Mouse (Mus musculus) Patski (cell line): ENCODE measurements around the gene Fcgr4. TPM values are rescaled to one million over a fixed set of nuclear protein-coding genes. Genes with fewer than 3 reads are reported as not detected.
"Not testable (repeated sequence)": the region's sequence is repeated elsewhere in the genome, so short reads cannot be mapped to it uniquely, and the experiment has no call there.

Experiments used
- ATAC-seq: fragments of 100-300 bp; one replicate; pipeline ENCODE4 v1.8.0; 2021
- CTCF ChIA-PET: fragments of 350-600 bp; sonication (Branson Sonifier 250); formaldehyde crosslinking; loops from one replicate; lab custom pipeline; 2022; ENCODE audit warnings: inconsistent platforms; lab: Charles Lee
- POLR2A ChIA-PET: fragments of 350-600 bp; sonication (Branson Sonifier 250); formaldehyde crosslinking; loops from one replicate; lab custom pipeline; 2022; ENCODE audit warnings: antibody characterized with exemption, inconsistent platforms; lab: Charles Lee
- DNase-seq: peaks from one replicate; pipeline ENCODE4 v3.0.0-alpha.2; 2011; ENCODE audit warnings: low read depth, low spot score
- H3K27me3 ChIP-seq: fragments of 371-371 bp; one replicate; pipeline ENCODE4 v1.5.1; 2021
- CTCF ChIP-seq: fragments of 100-300 bp; IDR thresholded peaks from one replicate; pipeline ENCODE4 v1.5.1; 2021
- in situ Hi-C: fragments of 300-500 bp; cut with MboI; formaldehyde crosslinking; loops from 3 replicates; pipeline ENCODE4 v1.11.1; 2018; ENCODE audit warnings: low pct_unique_long_range_greater_than_20kb, mixed read lengths
- polyA plus RNA-seq: library from polyadenylated mRNA; unstranded; gene quantifications from one replicate; pipeline ENCODE4 v1.2.3, GENCODE M21; 2021

Gene Fcgr4
- polyA plus RNA-seq, 1 experiment from 2014 or later: 0.08 TPM

- no peak for TF ChIP-seq CTCF
- CTCF ChIA-PET: no interaction called here
- ATAC-seq (no peak), DNase-seq (no peak)
- POLR2A ChIA-PET: no interaction called here
- H3K27me3 ChIP-seq: no peaks in the 10 kb centered on the region
- in situ Hi-C loops: no loop called here
Observed at GRCm38 (mm10) chr1:171045079-171045465, 26.4 kb downstream of the Fcgr4 start.

- TF ChIP-seq CTCF: no peak
- POLR2A ChIA-PET: no interaction called here
- ATAC-seq (no peak), DNase-seq (no peak)
- in situ Hi-C loops: no loop called here
- CTCF ChIA-PET: no interaction called here
- no peaks in the 10 kb centered on the region for H3K27me3 ChIP-seq
Observed at GRCm38 (mm10) chr1:171046501-171046900, 27.8 kb downstream of the Fcgr4 start.

DNA sequence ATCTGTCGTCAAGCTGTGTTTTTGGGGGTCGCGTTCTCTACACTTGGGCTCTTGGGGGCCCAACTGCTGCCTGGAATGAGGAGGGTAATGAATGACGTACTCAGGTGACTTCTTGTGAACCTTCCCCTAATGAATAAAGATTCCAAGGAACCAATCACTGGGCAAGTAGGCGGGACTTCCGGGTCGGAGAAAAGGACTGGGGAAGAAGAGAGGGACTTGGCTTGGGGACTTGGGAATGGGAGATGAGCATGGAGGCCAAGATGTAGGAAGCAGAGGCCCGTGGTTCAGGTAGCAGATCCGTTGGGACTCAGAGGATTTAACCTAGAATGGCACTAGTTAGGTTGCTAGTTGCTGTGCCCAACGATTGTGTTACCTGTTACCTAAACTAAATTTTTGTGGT, 30.5 kb downstream of the Fcgr4 start:
- H3K27me3 ChIP-seq: no peaks in the 10 kb centered on the region
- POLR2A ChIA-PET: no interaction called here
- ATAC-seq: no peak
- in situ Hi-C loops: no loop called here
- CTCF ChIA-PET: no interaction called here
- DNase-seq: no peak
- TF ChIP-seq CTCF: no peak

- H3K27me3 ChIP-seq: no peaks in the 10 kb centered on the region
- TF ChIP-seq CTCF: no peak
- CTCF ChIA-PET: no interaction called here
- POLR2A ChIA-PET: no interaction called here
- ATAC-seq (no peak), DNase-seq (no peak)
- in situ Hi-C loops: no loop called here
Observed at GRCm38 (mm10) chr1:171050774-171051173, 32.1 kb downstream of the Fcgr4 start.

GRCm38 (mm10) chr1:171053305-171053704, 34.6 kb downstream of the Fcgr4 start:
- no peak for ATAC-seq
- no peaks in the 10 kb centered on the region for H3K27me3 ChIP-seq
- in situ Hi-C loops: no loop called here
- TF ChIP-seq CTCF: no peak
- ChIA-PET POLR2A (no interaction called here), CTCF (no interaction called here)
- no peak for DNase-seq

- no peaks in the 10 kb centered on the region for H3K27me3 ChIP-seq
- ChIA-PET CTCF (no interaction called here), POLR2A (no interaction called here)
- no peak for TF ChIP-seq CTCF
- no peak for DNase-seq
- ATAC-seq: no peak
- in situ Hi-C loops: no loop called here
Observed at GRCm38 (mm10) chr1:171057253-171057652, 38.5 kb downstream of the Fcgr4 start.

DNA sequence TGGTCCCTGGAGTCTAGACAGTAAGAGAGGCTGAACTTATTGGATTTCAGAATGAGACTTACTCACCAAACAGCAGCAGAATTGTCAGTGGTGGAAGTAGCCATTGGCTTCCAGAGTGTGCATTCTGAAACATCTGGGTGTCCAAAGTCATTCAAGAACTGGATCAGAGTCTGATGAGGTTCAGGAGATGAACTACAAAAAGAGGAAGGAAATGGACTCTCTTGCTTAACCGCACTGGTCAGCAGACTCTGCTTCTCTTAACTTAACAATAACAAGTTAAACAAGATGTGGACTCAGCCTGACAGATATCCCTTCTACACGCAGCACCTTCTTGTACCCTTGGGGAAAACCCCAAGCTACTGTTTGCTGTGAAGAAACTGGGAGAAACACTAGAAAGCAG, 40.5 kb downstream of the Fcgr4 start:
- in situ Hi-C loops: no loop called here
- H3K27me3 ChIP-seq: no peaks in the 10 kb centered on the region
- ChIA-PET POLR2A (no interaction called here), CTCF (no interaction called here)
- DNase-seq (no peak), ATAC-seq (no peak)
- TF ChIP-seq CTCF: no peak

DNA sequence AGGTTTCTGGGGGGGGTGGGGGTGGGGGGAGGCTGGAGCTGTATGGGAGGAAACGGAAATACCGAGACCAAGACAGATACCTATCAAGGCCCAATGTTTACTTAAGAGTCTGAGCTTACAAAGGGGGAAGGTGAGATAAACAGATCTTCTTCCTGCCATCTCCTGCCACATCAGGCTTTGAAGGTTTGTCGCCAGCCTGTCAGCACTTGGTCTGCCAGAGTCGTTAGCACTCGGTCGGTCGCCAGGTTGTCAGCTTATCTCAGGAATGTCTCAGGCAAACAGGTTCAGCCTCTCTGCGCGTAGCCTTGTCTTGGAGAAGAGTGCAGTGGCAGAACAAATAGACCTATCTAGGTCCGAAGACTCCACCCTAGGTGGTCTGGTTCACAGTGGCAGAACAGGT, 41.7 kb downstream of the Fcgr4 start:
- no peak for ATAC-seq
- no peak for DNase-seq
- H3K27me3 ChIP-seq: no peaks in the 10 kb centered on the region
- CTCF ChIA-PET: no interaction called here
- TF ChIP-seq CTCF: no peak
- in situ Hi-C loops: no loop called here
- POLR2A ChIA-PET: interaction anchor here (0.6 kb wide), 1 partner anchor 19 kb away, joined by 4 read pairs; no protein-coding TSS in a partner anchor

- TF ChIP-seq CTCF: no peak
- H3K27me3 ChIP-seq: no peaks in the 10 kb centered on the region
- ATAC-seq (no peak), DNase-seq (no peak)
- in situ Hi-C loops: no loop called here
- ChIA-PET POLR2A (no interaction called here), CTCF (no interaction called here)
Observed at GRCm38 (mm10) chr1:171061566-171061965, 42.8 kb downstream of the Fcgr4 start.

DNA sequence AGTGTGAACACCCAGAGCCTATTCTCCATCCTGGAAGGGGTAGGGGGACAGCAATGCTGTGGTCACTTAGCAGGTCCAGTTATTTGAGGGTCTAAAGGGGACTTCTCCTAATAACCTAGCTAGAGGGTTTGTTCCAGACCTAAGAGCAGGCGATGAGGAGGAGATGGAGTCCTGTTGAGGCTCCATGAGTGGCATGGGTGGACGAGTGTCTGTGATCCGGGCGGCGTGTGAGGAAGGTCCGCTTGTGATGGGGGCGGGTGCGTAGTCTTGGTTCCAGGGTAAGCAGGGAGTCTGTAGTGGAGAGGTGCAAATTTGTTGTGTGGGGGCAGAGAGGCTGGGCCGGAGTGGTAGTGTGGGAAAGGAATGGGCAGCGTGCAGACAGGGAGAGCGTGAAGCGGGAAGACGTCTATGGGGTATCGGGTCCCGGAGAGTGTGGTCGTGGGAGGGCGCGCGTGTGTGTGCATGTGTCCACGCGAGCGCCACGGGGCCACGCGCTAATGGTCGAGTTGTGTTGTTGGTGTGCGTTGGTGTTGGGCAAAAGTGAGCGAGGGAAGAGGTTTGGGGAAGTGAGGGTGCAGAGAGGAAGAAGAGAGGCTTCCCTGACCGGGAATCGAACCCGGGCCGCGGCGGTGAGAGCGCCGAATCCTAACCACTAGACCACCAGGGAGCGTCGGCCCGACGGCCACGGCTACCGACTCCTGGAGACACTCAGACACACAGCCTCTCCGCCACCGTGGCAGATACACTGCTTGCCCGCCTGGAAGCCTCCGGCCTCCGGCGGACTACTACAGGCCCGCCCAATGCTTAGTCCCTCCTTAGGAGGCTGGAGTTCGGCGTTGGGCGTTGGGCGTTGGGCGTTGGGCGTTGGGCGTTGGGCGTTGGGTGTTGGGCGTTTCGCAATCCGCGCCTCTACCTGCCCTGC, 45.1 kb downstream of the Fcgr4 start:
- in situ Hi-C loops, H3K27me3 ChIP-seq, POLR2A ChIA-PET, CTCF ChIA-PET, DNase-seq: not testable (repeated sequence)
- peak; percentile 33 for ATAC-seq

DNA sequence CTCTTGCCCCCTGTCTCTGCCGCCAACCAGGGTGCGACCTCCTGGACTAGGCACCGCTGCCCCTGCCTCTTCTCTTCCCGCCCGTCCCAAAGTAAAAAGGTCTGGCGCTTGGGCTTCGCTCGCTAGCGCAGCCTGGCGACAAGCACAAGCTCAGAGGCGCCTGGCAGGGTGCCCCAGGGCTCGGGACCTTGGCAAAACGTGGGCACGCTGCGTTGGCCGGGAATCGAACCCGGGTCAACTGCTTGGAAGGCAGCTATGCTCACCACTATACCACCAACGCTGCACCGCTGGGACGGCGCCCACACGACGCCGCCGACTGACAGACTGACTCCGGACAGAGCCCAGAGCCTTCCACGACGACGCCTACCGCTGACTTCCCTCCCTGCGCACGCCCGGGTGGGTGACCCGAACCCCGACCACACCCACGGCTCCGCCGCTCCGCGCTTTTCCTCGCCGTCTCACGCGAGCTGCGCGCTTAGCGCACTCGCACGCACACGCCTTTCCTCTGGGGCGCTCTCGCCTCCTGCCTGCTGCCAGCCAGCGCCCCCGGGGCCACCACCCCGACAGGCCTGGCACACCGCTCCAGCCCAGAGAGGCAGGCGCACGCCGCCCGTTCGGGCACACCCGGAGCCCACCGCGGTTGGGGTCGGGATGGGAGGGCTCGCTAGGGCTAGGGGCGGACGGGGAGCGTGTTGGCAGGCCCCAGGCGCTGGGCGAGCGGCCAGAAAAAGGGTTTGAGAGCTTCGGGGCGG, 45.9 kb downstream of the Fcgr4 start, which contains the start of gene Fcgr3:
Fcgr3 (minus strand) TSS at position 445 of the 752 bp plus-strand sequence.
- POLR2A ChIA-PET, CTCF ChIA-PET, H3K27me3 ChIP-seq, in situ Hi-C loops, DNase-seq: not testable (repeated sequence)
- peak; percentile 48 for ATAC-seq
- TF ChIP-seq CTCF: peak; percentile 54

DNA sequence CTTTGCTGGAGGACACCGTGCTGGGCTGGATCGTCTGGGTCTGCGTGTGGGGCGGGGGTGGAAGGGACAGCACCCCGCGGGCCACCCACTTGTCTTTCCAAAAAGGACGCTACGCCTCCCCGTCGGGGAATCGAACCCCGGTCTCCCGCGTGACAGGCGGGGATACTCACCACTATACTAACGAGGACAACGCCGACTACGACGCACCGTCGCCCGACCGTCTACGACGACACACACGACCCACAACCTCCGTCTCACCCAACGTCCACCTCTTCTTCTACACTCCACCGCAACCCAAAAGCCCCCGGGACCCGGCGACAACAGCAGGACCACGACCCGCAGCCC, 46.5 kb downstream of the Fcgr4 start:
- in situ Hi-C loops, DNase-seq, POLR2A ChIA-PET, CTCF ChIA-PET, H3K27me3 ChIP-seq: not testable (repeated sequence)
- ATAC-seq: peak; percentile 3

- in situ Hi-C loops, POLR2A ChIA-PET, DNase-seq: not testable (repeated sequence)
Observed at GRCm38 (mm10) chr1:171065768-171066167, 47.0 kb downstream of the Fcgr4 start.

DNA sequence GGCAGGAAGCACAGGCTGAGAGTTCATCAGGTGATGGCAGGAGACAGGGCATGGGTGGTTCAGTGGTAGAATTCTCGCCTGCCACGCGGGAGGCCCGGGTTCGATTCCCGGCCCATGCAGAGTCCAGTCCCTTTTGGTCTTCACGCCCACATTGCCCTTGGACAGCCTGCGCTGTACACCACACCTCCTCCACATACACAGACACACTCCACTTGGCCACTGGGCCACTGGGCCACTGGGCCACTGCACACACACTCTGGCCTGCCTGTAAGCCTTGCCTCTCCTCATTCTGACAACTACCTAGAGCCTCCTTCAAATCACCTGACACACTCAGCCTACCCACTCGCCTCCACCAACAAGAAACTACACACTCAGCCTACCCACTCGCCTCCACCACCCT, 47.9 kb downstream of the Fcgr4 start:
- H3K27me3 ChIP-seq, ATAC-seq, POLR2A ChIA-PET, in situ Hi-C loops, DNase-seq, CTCF ChIA-PET: not testable (repeated sequence)

More at GRCm38 (mm10) chr1:171065768-171066167, 47.0 kb downstream of the Fcgr4 start:
- H3K27me3 ChIP-seq, CTCF ChIA-PET: not testable (repeated sequence)
- peak; percentile 6 for ATAC-seq

DNA sequence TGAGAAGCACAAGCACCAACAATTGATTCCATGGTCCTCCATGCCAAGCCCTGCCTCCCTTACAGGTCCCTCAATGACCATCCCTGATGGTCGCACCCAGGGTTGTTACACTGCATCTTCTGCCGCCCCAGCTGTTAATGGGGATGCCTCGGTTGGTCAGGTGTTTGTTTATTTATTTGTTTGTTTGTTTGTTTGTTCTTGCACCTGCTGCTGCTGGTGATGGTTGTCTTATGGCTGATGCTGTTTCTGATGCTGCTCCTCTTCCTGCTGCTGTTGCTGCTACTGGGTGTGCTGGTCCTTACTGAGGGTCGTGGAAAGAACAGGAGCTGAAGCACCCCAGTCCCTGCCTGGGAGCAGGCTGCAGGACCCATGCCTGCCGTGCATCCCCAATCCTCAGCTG, 49.2 kb downstream of the Fcgr4 start:
- ATAC-seq, in situ Hi-C loops, DNase-seq, CTCF ChIA-PET, H3K27me3 ChIP-seq, POLR2A ChIA-PET: not testable (repeated sequence)
